Mouse (Mus musculus): ENCODE measurements at regions not wholly inside any gene's neighbourhood (a gene's known extent, or its start where the extent isn't known, plus 50 kb on each side); places are given as distances from the start of the nearest gene placed in this dataset.

DNA sequence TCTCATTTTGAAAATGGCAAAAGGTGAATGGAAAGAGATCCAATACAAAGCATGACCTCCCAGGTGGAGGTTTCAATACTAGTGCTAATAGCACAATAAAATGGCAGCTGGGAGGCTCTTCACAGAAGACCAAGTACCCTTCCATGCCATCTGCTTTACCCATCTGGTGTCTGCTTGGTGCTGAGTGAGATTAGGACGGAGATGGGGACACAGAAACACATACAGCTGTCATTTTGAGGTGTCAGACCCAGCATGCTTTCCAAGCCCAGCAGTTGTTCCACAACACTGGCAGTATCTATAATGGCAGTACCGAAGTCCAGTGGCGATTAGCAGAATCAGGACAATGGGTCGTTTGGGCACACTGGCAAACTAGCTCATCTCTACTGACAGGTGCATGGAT is 118.9 kb upstream of the 1700064H15Rik start:
- no peak for DNase-seq

- DNase-seq, result no peak
Measured at GRCm38 (mm10) chr3:19751946-19752345, 123.5 kb upstream of the 1700064H15Rik start.

GRCm38 (mm10) chr3:19754011-19754410 is 125.5 kb upstream of the 1700064H15Rik start:
- DNase-seq, result no peak

DNA sequence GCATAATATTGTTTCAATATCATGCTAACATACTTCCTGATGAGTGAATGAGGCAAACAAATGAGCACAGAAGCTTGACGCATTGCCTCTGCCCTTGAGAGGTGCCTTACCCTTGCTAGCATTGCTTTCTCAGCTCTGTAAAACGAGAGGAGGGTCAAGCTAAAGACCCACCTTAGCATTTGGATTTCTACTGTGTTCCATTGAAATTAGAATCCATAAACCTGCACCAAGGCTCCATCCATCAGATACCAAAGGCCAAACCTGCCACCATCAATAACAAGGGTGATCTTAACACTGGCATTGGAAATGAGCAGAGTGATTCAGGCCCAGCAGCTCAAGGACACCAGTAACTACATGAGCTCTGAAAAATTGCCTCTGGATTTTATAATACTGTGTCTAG is 126.2 kb upstream of the 1700064H15Rik start:
- no peak for DNase-seq

DNA sequence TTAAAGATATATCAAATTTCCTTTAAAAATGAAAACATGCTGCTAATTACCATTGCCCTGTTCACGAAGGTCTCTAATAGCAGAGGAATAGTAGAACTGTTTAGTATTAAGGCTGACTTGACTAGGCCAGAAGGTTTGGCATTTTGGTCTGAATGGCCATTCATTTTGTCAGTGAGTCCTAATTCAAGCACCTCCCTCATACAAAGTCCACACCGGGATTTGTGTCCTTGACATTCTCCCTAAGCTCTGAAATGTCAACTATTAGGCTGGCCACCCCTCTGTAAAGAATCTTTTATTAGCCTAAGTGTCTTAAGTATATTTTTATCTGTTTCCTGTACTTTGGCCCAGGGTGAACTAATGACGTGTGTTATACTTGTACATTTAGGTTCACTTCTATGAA is 126.7 kb upstream of the 1700064H15Rik start:
- DNase-seq, result no peak

DNA sequence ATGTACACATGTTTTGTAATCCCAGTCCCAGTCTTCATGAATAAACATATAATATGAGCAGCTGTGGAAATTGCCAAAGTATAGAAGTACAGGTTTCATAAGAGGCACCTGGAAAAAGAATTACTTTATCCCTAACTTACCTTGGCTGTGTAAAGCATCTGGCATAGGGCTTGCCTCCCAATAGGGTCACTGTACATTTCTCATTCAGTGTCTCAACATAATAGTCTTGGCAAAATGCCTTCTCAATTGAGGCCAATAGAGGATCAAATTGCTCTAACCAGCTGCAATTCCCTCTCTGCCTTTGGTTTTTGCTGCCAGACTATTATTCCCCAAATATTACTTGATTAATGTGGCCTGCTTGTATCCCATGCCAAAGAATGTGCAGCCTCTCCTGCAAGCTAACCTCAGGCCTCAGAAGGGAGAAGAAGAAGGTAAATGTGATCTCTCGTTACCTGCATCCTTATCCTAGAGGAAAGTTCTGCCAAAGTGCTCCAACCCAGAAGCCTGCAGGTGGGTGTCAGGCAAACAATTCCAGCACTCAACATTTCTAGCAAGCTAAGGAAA is 158.2 kb upstream of the Cp start:
- no peak for DNase-seq

DNA sequence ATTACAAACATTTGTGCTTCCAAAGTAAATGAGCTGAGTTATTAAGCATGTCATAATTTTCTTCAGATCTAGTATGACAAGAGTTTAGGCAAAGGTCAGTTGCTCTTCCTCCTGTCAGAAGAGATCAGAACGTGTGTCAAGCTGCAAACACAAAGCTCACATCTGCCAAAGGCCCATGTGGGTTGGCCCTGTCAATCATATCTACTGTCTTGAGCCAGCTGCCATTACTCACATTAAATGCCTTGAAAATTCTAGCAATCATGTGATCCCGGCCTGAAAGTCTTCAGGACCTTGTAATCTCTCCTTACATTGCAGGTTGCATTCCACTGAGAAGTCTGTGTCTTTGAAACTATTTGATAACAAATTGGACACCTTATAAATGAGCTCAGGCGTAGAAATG is 146.8 kb upstream of the Cp start:
- DNase-seq, result no peak

GRCm38 (mm10) chr3:19824904-19825303 is 131.9 kb upstream of the Cp start:
- DNase-seq, result no peak

GRCm38 (mm10) chr3:19828518-19829246 is 128.2 kb upstream of the Cp start:
- no peak for DNase-seq

DNA sequence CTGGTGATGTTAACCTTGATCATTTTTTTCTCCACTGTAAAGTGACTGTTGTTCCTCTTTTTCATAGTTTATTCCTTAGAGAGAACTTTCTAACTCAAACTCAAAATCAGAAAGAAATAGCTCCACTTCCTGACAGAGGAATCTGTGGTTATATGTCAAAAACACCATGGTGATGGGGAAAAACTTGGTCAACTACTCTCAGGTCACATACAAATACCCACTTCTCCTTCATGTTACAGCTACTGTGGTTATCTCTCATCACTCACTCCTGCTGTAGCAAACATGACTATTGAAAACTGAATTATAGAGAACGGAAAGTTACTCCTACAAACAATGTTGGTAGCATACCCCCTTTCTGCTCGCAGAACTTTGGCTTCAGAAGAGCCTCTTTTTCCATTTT is 127.1 kb upstream of the Cp start:
- DNase-seq, result no peak

DNA sequence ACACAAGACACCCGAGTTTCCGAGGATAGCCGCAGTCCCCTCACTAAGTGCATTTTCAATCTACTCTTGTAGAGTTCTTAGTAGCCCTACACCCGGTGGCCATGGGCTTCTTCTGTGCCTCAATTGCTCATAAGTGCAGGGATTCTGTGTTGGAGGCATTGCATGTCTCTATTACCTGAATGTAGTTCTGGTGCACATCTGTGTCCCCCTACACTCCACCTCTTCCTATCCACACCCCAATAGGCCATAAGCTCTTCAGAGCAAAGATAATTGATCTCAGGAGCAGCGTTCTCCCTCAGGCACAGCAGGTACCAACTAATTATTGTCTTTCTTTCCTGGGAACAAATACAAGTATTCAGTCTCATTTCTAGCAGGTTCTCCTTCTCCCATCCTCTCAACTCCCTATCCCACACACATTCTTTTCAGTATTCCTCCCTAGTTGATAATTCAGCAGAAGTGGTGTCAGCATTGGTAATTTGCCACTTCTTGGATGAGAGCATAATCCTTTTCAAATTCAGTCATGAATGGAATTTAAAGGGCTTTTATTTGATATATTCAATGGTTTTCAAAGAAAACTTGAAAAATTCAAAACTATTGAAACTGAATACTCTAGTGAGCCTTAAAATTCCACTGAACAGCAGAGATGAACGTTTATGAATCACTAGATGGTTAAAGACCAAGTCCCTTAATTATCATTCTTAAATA is 108.7 kb upstream of the Cp start:
- DNase-seq, result no peak

GRCm38 (mm10) chr3:19848736-19849269 is 108.1 kb upstream of the Cp start:
- no peak for DNase-seq

GRCm38 (mm10) chr3:19882623-19883022 is 74.2 kb upstream of the Cp start:
- DNase-seq, result no peak

DNA sequence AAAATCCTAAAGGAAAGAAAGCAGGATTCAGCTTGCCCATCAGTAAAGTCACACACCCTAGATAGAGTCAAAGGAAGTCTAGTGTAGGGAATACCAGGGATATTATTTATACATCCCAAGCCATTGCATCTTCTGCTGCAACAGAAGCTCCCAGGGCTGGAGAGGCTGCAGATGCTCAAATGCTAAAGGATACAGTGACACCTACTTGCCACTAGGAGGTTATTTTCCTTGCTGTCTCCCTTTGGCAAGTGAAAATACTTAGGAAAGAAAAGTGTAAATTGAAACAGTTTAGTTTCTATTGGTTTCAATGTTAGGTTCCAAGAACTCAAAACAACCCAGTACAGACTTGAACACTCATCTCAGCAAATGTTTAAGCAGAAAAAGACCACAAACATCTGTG is 68.4 kb upstream of the Cp start:
- no peak for DNase-seq

DNA sequence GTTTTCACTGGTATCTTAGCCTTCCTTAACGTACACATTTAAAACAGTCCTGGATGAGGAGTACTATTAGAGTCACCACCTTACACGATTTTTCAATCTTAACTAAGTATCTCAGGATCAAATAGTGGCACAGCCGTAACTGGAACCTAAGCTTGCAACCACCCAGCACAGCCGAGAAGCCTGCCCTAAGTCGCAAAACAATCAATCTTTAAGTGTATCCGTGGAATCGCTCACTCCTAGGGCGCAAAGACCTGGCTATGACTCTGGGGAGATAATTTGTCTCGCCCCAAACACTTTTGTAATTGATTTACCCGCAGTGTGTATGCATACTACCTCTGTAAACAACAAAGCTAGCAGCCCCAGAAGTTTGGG is 62.6 kb upstream of the Cp start:
- no peak for DNase-seq

- peak; percentile 98 for DNase-seq
Measured at GRCm38 (mm10) chr3:19894630-19895578, 62.0 kb upstream of the Cp start.

- DNase-seq, result no peak
Measured at GRCm38 (mm10) chr3:19895755-19896154, 61.1 kb upstream of the Cp start.

DNA sequence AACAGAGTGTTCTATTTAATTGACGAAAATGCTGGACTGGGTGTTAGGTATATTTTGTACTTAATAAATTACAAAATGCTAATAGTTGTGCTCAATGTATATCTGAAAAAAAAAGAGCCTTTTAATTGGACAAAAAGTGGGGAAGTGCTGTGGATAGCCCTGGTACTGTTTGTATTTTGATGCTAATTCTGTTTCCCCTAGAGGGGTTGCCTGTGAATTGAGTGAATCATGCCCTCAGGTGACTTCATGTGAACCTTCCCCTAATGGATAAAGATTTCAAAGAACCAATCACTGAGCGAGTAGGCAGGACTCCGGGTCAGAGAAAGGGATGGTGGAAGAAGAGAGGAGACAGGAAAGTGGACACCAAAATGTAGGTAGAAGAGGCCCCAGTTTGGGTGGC is 59.7 kb upstream of the Cp start:
- no peak for DNase-seq

DNA sequence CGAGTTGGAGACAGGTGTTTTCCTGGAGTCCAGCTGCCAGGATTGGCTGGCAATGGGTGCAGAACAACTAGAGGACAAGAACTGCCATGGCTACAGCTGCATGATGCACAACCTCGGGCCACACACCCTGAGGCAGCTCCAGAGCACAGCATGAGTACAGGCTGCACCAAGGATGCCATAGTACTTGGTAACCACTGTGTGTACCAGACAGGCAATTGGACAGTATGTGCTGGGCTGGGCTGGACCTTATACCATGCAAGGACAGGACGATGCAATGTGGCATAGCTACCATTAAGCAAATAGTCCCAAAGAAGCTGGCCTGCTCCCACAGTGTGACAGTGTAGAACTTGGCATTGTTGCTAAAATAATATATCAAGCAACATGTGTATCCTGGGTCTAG is 54.6 kb upstream of the Cp start:
- no peak for DNase-seq

DNA sequence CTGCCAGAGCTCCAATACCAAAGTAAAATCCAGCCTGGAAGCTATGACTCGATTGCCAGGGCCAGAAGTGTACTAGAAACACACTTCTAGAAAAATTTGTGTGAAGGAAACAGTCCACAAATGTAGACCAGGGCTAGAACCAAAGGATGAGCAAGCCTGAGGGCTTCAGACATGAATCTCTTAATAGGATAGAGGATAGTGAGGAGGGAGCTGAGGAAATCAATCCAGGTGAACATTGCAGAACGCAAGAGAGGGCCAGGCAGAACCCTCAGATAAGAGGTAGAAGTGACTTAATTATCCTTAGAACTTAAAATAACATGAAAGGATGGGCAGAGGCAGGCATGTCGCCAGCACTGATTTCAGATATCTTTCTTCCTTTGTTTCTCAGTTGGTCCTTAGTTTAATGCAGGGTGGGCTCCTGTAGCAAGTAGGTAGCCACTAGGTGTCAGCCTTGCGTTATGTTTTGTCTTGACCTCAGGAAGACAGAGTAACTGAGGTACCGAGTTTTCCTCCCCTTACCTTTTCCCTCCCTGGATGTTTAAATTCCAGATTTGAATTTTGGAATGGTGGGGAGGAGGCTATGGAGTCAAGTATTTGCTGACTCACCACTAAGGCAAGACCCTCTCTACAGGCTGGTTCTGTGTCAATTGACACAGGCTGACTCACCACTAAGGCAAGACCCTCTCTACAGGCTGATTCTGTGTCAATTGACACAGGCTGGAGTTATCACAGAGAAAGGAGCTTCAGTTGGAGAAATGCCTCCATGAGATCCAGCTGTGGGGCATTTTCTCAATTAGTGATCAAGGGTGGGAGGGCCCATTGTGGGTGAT is 52.2 kb upstream of the Cp start:
- DNase-seq, result peak; percentile 26

Data from right cerebral cortex, adult 18-20 months (tissue).